Mouse (Mus musculus): ENCODE measurements around the gene Stk24. TPM values are rescaled to one million over a fixed set of nuclear protein-coding genes. Genes with fewer than 3 reads are reported as not detected.

The Stk24 gene
- polyA plus RNA-seq, 1 experiment from 2014 or later, result 52.9 TPM

- Histone ChIP-seq H3K36me3 (no peaks in the 10 kb centered on the region), H3K4me2 (no peak overlapping the region), H3K4me3 (no peak overlapping the region), H3K9me3 (replicated peaks) (no peaks in the 10 kb centered on the region), H3K27me3 (replicated peaks) (no peaks in the 10 kb centered on the region), H3K9ac (no peak overlapping the region), H3K27ac (ENCODE audit: poor library complexity, severe bottlenecking) (peak overlapping the region; percentile 21; the same call in 1 of the 2 replicates), H3K4me1 (replicated peaks) (peaks cover 89% of the 10 kb centered on the region)
- no peak for ATAC-seq (ENCODE audit: insufficient number of reproducible peaks, low FRiP score)
- WGBS, result 63% methylated on average over 8 of the region's 8 CpGs
These were observed 29.8 kb downstream of the Stk24 start for GRCm38 (mm10) chr14:121350011-121350410.

- no peak overlapping the region for H3K4me3 ChIP-seq
- no peaks in the 10 kb centered on the region for H3K36me3 ChIP-seq
- peaks cover 90% of the 10 kb centered on the region for H3K4me1 ChIP-seq (replicated peaks)
- no peak overlapping the region for H3K9ac ChIP-seq
- H3K27ac ChIP-seq (ENCODE audit: poor library complexity, severe bottlenecking), result 0 out of 2 replicates have a peak overlapping the region, but pooled peaks have one; percentile 4
- 79% methylated on average over 5 of the region's 5 CpGs for WGBS
- H3K4me2 ChIP-seq, result no peak overlapping the region
- no peak for ATAC-seq (ENCODE audit: insufficient number of reproducible peaks, low FRiP score)
- H3K27me3 ChIP-seq (replicated peaks), result no peaks in the 10 kb centered on the region
- H3K9me3 ChIP-seq (replicated peaks), result no peaks in the 10 kb centered on the region
These were observed 30.5 kb downstream of the Stk24 start for GRCm38 (mm10) chr14:121349291-121349690.

GRCm38 (mm10) chr14:121348256-121348655, 31.6 kb downstream of the Stk24 start:
- H3K9ac ChIP-seq, result peak overlapping the region; percentile 12; the same call in 1 of the 2 replicates
- no peak overlapping the region for H3K4me2 ChIP-seq
- H3K9me3 ChIP-seq (replicated peaks), result no peaks in the 10 kb centered on the region
- no peaks in the 10 kb centered on the region for H3K36me3 ChIP-seq
- H3K27ac ChIP-seq (ENCODE audit: poor library complexity, severe bottlenecking), result peak overlapping the region; percentile 49; the same call in 1 of the 2 replicates
- no peaks in the 10 kb centered on the region for H3K27me3 ChIP-seq (replicated peaks)
- peaks cover 91% of the 10 kb centered on the region for H3K4me1 ChIP-seq (replicated peaks)
- no peak overlapping the region for H3K4me3 ChIP-seq
- 39% methylated on average over 8 of the region's 8 CpGs for WGBS
- ATAC-seq (ENCODE audit: insufficient number of reproducible peaks, low FRiP score), result 0 out of 2 replicates have a peak, but pooled peaks have one; percentile 19

- Histone ChIP-seq H3K4me2 (no peak overlapping the region), H3K9ac (no peak overlapping the region), H3K27ac (ENCODE audit: poor library complexity, severe bottlenecking) (no peak overlapping the region), H3K4me3 (no peak overlapping the region), H3K36me3 (no peaks in the 10 kb centered on the region), H3K4me1 (replicated peaks) (peaks cover 90% of the 10 kb centered on the region), H3K27me3 (replicated peaks) (no peaks in the 10 kb centered on the region), H3K9me3 (replicated peaks) (no peaks in the 10 kb centered on the region)
- WGBS, result 90% methylated on average over 10 of the region's 10 CpGs
- no peak for ATAC-seq (ENCODE audit: insufficient number of reproducible peaks, low FRiP score)
These were observed 32.7 kb downstream of the Stk24 start for GRCm38 (mm10) chr14:121347134-121347533.

GRCm38 (mm10) chr14:121346654-121347053, 33.2 kb downstream of the Stk24 start:
- no peak overlapping the region for H3K4me3 ChIP-seq
- no peak overlapping the region for H3K4me2 ChIP-seq
- H3K27ac ChIP-seq (ENCODE audit: poor library complexity, severe bottlenecking), result no peak overlapping the region
- H3K9ac ChIP-seq, result no peak overlapping the region
- no peaks in the 10 kb centered on the region for H3K27me3 ChIP-seq (replicated peaks)
- H3K9me3 ChIP-seq (replicated peaks), result no peaks in the 10 kb centered on the region
- no peaks in the 10 kb centered on the region for H3K36me3 ChIP-seq
- peaks cover 90% of the 10 kb centered on the region for H3K4me1 ChIP-seq (replicated peaks)
- ATAC-seq (ENCODE audit: insufficient number of reproducible peaks, low FRiP score), result no peak
- WGBS, result 80% methylated on average over 4 of the region's 4 CpGs

GRCm38 (mm10) chr14:121346053-121346452, 33.8 kb downstream of the Stk24 start:
- Histone ChIP-seq H3K4me3 (no peak overlapping the region), H3K36me3 (peaks cover 3% of the 10 kb centered on the region; the same call in 1 of the 2 replicates), H3K27ac (ENCODE audit: poor library complexity, severe bottlenecking) (no peak overlapping the region), H3K4me2 (no peak overlapping the region), H3K9ac (no peak overlapping the region), H3K27me3 (replicated peaks) (no peaks in the 10 kb centered on the region), H3K4me1 (replicated peaks) (peaks cover 90% of the 10 kb centered on the region), H3K9me3 (replicated peaks) (no peaks in the 10 kb centered on the region)
- ATAC-seq (ENCODE audit: insufficient number of reproducible peaks, low FRiP score), result no peak
- WGBS, result 82% methylated on average over 4 of the region's 4 CpGs

- H3K4me3 ChIP-seq, result no peak overlapping the region
- H3K4me1 ChIP-seq (replicated peaks), result peaks cover 96% of the 10 kb centered on the region
- H3K9me3 ChIP-seq (replicated peaks), result no peaks in the 10 kb centered on the region
- H3K27me3 ChIP-seq (replicated peaks), result no peaks in the 10 kb centered on the region
- 36% methylated on average over 5 of the region's 5 CpGs for WGBS
- H3K9ac ChIP-seq, result no peak overlapping the region; the same call in 1 of the 2 replicates
- no peak for ATAC-seq (ENCODE audit: insufficient number of reproducible peaks, low FRiP score)
- H3K36me3 ChIP-seq, result peaks cover 3% of the 10 kb centered on the region; the same call in 1 of the 2 replicates
- H3K27ac ChIP-seq (ENCODE audit: poor library complexity, severe bottlenecking), result no peak overlapping the region
- no peak overlapping the region for H3K4me2 ChIP-seq
These were observed 34.9 kb downstream of the Stk24 start for GRCm38 (mm10) chr14:121344928-121345327.

- no peak overlapping the region for H3K9ac ChIP-seq
- no peak overlapping the region for H3K27ac ChIP-seq (ENCODE audit: poor library complexity, severe bottlenecking)
- H3K4me2 ChIP-seq, result no peak overlapping the region
- H3K4me1 ChIP-seq (replicated peaks), result peaks cover 96% of the 10 kb centered on the region
- WGBS, result 83% methylated on average over 3 of the region's 3 CpGs
- H3K36me3 ChIP-seq, result peaks cover 3% of the 10 kb centered on the region; the same call in 1 of the 2 replicates
- no peaks in the 10 kb centered on the region for H3K27me3 ChIP-seq (replicated peaks)
- no peak for ATAC-seq (ENCODE audit: insufficient number of reproducible peaks, low FRiP score)
- no peak overlapping the region for H3K4me3 ChIP-seq
- H3K9me3 ChIP-seq (replicated peaks), result no peaks in the 10 kb centered on the region
These were observed 36.9 kb downstream of the Stk24 start for GRCm38 (mm10) chr14:121342885-121343284.

- H3K9me3 ChIP-seq (replicated peaks), result no peaks in the 10 kb centered on the region
- ATAC-seq (ENCODE audit: insufficient number of reproducible peaks, low FRiP score), result no peak
- no peak overlapping the region for H3K27ac ChIP-seq (ENCODE audit: poor library complexity, severe bottlenecking)
- no peak overlapping the region for H3K4me3 ChIP-seq
- 55% methylated on average over 8 of the region's 8 CpGs for WGBS
- peaks cover 25% of the 10 kb centered on the region for H3K36me3 ChIP-seq
- 0 out of 2 replicates have a peak overlapping the region, but pooled peaks have one; percentile 27 for H3K9ac ChIP-seq
- H3K4me2 ChIP-seq, result no peak overlapping the region
- H3K4me1 ChIP-seq (replicated peaks), result peaks cover 80% of the 10 kb centered on the region
- H3K27me3 ChIP-seq (replicated peaks), result no peaks in the 10 kb centered on the region
These were observed 39.8 kb downstream of the Stk24 start for GRCm38 (mm10) chr14:121339951-121340401.

- H3K4me1 ChIP-seq (replicated peaks), result peaks cover 73% of the 10 kb centered on the region
- 74% methylated on average over 18 of the region's 18 CpGs for WGBS
- H3K4me2 ChIP-seq, result no peak overlapping the region
- no peaks in the 10 kb centered on the region for H3K9me3 ChIP-seq (replicated peaks)
- no peak overlapping the region for H3K9ac ChIP-seq
- no peak overlapping the region for H3K27ac ChIP-seq (ENCODE audit: poor library complexity, severe bottlenecking)
- no peaks in the 10 kb centered on the region for H3K27me3 ChIP-seq (replicated peaks)
- no peak for ATAC-seq (ENCODE audit: insufficient number of reproducible peaks, low FRiP score)
- peaks cover 30% of the 10 kb centered on the region for H3K36me3 ChIP-seq
- no peak overlapping the region for H3K4me3 ChIP-seq
These were observed 40.8 kb downstream of the Stk24 start for GRCm38 (mm10) chr14:121338819-121339573.

GRCm38 (mm10) chr14:121330090-121330408, 49.8 kb downstream of the Stk24 start:
- Histone ChIP-seq H3K27ac (ENCODE audit: poor library complexity, severe bottlenecking) (no peak overlapping the region), H3K27me3 (replicated peaks) (no peaks in the 10 kb centered on the region), H3K36me3 (peaks cover 6% of the 10 kb centered on the region; the same call in 1 of the 2 replicates), H3K4me2 (no peak overlapping the region), H3K4me3 (no peak overlapping the region), H3K4me1 (replicated peaks) (peaks cover 60% of the 10 kb centered on the region), H3K9me3 (replicated peaks) (no peaks in the 10 kb centered on the region), H3K9ac (no peak overlapping the region)
- 75% methylated on average over 3 of the region's 3 CpGs for WGBS
- no peak for ATAC-seq (ENCODE audit: insufficient number of reproducible peaks, low FRiP score)

Data from heart, embryonic 12.5 days (tissue).